Mouse (Mus musculus) myocyte (in vitro differentiated cells): ENCODE data around the gene Raf1.

ENCODE experiments used
- E2F4 ChIP-seq: IDR thresholded peaks from one replicate; pipeline ENCODE4 v1.6.1; 2011; ENCODE audit warnings: mild to moderate bottlenecking, control low read depth, moderate library complexity; ENCODE audit not compliant: insufficient read depth
- MAX ChIP-seq: IDR thresholded peaks from one replicate; pipeline ENCODE4 v1.6.1; 2011; ENCODE audit warnings: low read depth, mild to moderate bottlenecking, control low read depth
- POLR2A ChIP-seq: IDR thresholded peaks from one replicate; pipeline ENCODE4 v1.6.1; 2011; ENCODE audit warnings: low read depth, mild to moderate bottlenecking, control low read depth, moderate library complexity; ENCODE audit not compliant: insufficient read length
- POLR2AphosphoS2 ChIP-seq: IDR thresholded peaks from one replicate; pipeline ENCODE4 v1.6.1; 2011; ENCODE audit warnings: low read depth, control low read depth; ENCODE audit not compliant: insufficient read length
- REST ChIP-seq: IDR thresholded peaks from one replicate; pipeline ENCODE4 v1.6.1; 2011; ENCODE audit warnings: mild to moderate bottlenecking, control low read depth, moderate library complexity; ENCODE audit not compliant: insufficient read depth, insufficient read length
- SRF ChIP-seq: IDR thresholded peaks from one replicate; pipeline ENCODE4 v1.6.1; 2011; ENCODE audit warnings: low read depth; ENCODE audit not compliant: control insufficient read depth, insufficient read length
- USF1 ChIP-seq: IDR thresholded peaks from one replicate; pipeline ENCODE4 v1.6.1; 2011; ENCODE audit warnings: low read depth, mild to moderate bottlenecking, control low read depth, moderate library complexity

- no peak for TF ChIP-seq POLR2A
- TF ChIP-seq MAX: no peak
- TF ChIP-seq E2F4: no peak
- no peak for TF ChIP-seq POLR2AphosphoS2
- no peak for TF ChIP-seq USF1
- TF ChIP-seq SRF: no peak
- TF ChIP-seq REST: no peak
Measured at GRCm38 (mm10) chr6:115650476-115651427, 25.7 kb downstream of the Raf1 start.
